Mouse (Mus musculus): ENCODE data around the gene Tnrc18. TPM values are rescaled to one million over a fixed set of nuclear protein-coding genes. Genes with fewer than 3 reads are reported as not detected.

Gene Tnrc18
- 34.3 TPM for polyA plus RNA-seq (2014; fragmentation: Illumina TruSeq; extraction: RNeasy Lipid Tissue Mini Kit (QIAGEN cat#74804); ENCODE audit: low read depth, low replicate concordance)

GRCm38 (mm10) chr5:142817524-142818434, at the start of gene Tnrc18:
Gene Tnrc18, minus strand, starts transcription at chr5:142817662.

GRCm38 (mm10) chr5:142692248-142692647, 125.2 kb downstream of the Tnrc18 start, which contains the start of gene Slc29a4:
Gene Slc29a4, plus strand, starts transcription at chr5:142692512.

Other genes with a start within 250 kb of the Tnrc18 start
- gene Mmd2, start 208.9 kb downstream of the Tnrc18 start, polyA plus RNA-seq (2014; fragmentation: Illumina TruSeq; extraction: RNeasy Lipid Tissue Mini Kit (QIAGEN cat#74804); ENCODE audit: low read depth, low replicate concordance) = 4.1 TPM
- gene Wipi2, start 190.0 kb downstream of the Tnrc18 start, polyA plus RNA-seq (2014; fragmentation: Illumina TruSeq; extraction: RNeasy Lipid Tissue Mini Kit (QIAGEN cat#74804); ENCODE audit: low read depth, low replicate concordance) = 42.8 TPM
- 5.3 TPM for gene Slc29a4, start 125.2 kb downstream of the Tnrc18 start, polyA plus RNA-seq (2014; fragmentation: Illumina TruSeq; extraction: RNeasy Lipid Tissue Mini Kit (QIAGEN cat#74804); ENCODE audit: low read depth, low replicate concordance)
- 7.2 TPM for gene Fbxl18, start 77.8 kb upstream of the Tnrc18 start, polyA plus RNA-seq (2014; fragmentation: Illumina TruSeq; extraction: RNeasy Lipid Tissue Mini Kit (QIAGEN cat#74804); ENCODE audit: low read depth, low replicate concordance)
- 996 TPM for gene Actb, start 89.1 kb upstream of the Tnrc18 start, polyA plus RNA-seq (2014; fragmentation: Illumina TruSeq; extraction: RNeasy Lipid Tissue Mini Kit (QIAGEN cat#74804); ENCODE audit: low read depth, low replicate concordance)
- 22.4 TPM for gene Fscn1, start 142.7 kb upstream of the Tnrc18 start, polyA plus RNA-seq (2014; fragmentation: Illumina TruSeq; extraction: RNeasy Lipid Tissue Mini Kit (QIAGEN cat#74804); ENCODE audit: low read depth, low replicate concordance)